Mouse (Mus musculus) intestine, embryonic 14.5 days (tissue): Measurements from ENCODE around the gene Tmem164. TPM values are rescaled to one million over a fixed set of nuclear protein-coding genes. Genes with fewer than 3 reads are reported as not detected.

Experiments used
- ATAC-seq: fragments of 200-750 bp; cut with Nextera tagmentation; replicated peaks from 2 replicates; pipeline ENCODE4 v1.8.0; 2017; ENCODE audit warnings: low read depth, moderate number of reproducible peaks, moderate TSS enrichment, moderate library complexity; ENCODE audit not compliant: low FRiP score, low TSS enrichment
- DNase-seq: peaks from one replicate; pipeline ENCODE4 v3.0.0-alpha.2; 2018; ENCODE audit warnings: low spot score
- H3K27ac ChIP-seq: fragments of 300-500 bp; sonication (generic); 2 replicates; pipeline ENCODE4 v1.5.1; 2014; ENCODE audit warnings: low read depth, mild to moderate bottlenecking, control low read depth
- H3K27me3 ChIP-seq: fragments of 300-500 bp; sonication (generic); replicated peaks from 2 replicates; pipeline ENCODE4 v1.6.1; 2014; ENCODE audit warnings: low read length, control low read depth; ENCODE audit not compliant: control insufficient read depth, insufficient read depth
- H3K36me3 ChIP-seq: fragments of 300-500 bp; sonication (generic); 2 replicates; pipeline ENCODE4 v1.6.1; 2014; ENCODE audit warnings: low read length, control low read depth; ENCODE audit not compliant: control insufficient read depth, insufficient read depth
- H3K4me1 ChIP-seq: fragments of 300-500 bp; sonication (generic); replicated peaks from 2 replicates; pipeline ENCODE4 v1.6.1; 2014; ENCODE audit warnings: low read length, control low read depth, mixed read lengths; ENCODE audit not compliant: control insufficient read depth, insufficient read depth
- H3K4me2 ChIP-seq: fragments of 300-500 bp; sonication (generic); 2 replicates; pipeline ENCODE4 v1.6.1; 2014; ENCODE audit warnings: low read length
- H3K4me3 ChIP-seq: fragments of 300-500 bp; sonication (generic); 2 replicates; pipeline ENCODE4 v1.5.1; 2014; ENCODE audit warnings: low read depth, low read length, control low read depth, mixed read lengths
- H3K9ac ChIP-seq: fragments of 300-500 bp; sonication (generic); 2 replicates; pipeline ENCODE4 v1.6.1; 2014; ENCODE audit warnings: mild to moderate bottlenecking, low read length
- H3K9me3 ChIP-seq: fragments of 300-500 bp; sonication (generic); 2 replicates; pipeline ENCODE4 v1.6.1; 2016; ENCODE audit warnings: low read length, control low read depth; ENCODE audit not compliant: control insufficient read depth
- WGBS: fragments of 180-500 bp; shearing (Covaris S2); extraction: QIAGEN DNeasy Blood & Tissue Kit; methylation state at CpG from one replicate; pipeline ENCODE4 v1.1.7; 2014; 5-methylcytosine and 5-hydroxymethylcytosine counted together
- polyA plus RNA-seq: library from polyadenylated mRNA; unstranded; fragments of >200 nt; fragmentation: Nextera tagmentation; extraction: Ambion mirVana; gene quantifications from 2 replicates; pipeline ENCODE4 v1.2.1, GENCODE M21; 2014

The Tmem164 gene
- polyA plus RNA-seq, 1 experiment from 2014 or later: 33.2 TPM

DNA sequence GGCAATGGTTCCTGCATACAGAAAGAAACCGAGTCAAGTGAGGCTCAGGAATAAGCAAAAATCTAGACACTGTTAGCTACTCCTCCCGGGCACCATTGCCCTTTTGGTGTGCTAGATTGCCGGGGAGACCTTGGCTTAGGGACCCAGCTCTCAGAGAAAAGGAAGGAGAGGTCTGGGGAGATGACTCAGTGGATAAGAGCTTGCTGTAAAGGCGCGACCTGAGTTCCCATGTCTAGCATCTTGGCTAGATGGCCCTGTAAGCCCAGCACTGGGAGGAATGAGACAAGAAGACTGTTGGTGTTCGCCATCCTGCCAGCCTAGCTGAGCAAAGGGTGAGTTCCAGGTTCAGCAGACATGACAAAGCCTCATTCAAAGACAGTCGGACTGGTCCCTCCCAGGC, 158.2 kb downstream of the Tmem164 start:
- Histone ChIP-seq H3K4me2 (no peak overlapping the region), H3K4me3 (no peak overlapping the region), H3K27me3 (0 out of 2 replicates have a peak, but pooled peaks cover 4% of the 10 kb centered on the region), H3K4me1 (no peaks in the 10 kb centered on the region), H3K9me3 (no peaks in the 10 kb centered on the region), H3K27ac (no peak overlapping the region), H3K9ac (no peak overlapping the region), H3K36me3 (peaks cover 10% of the 10 kb centered on the region; the same call in 1 of the 2 replicates)
- ATAC-seq (no peak), DNase-seq (no peak)
- 84% methylated on average over 7 of the region's 7 CpGs for WGBS

DNA sequence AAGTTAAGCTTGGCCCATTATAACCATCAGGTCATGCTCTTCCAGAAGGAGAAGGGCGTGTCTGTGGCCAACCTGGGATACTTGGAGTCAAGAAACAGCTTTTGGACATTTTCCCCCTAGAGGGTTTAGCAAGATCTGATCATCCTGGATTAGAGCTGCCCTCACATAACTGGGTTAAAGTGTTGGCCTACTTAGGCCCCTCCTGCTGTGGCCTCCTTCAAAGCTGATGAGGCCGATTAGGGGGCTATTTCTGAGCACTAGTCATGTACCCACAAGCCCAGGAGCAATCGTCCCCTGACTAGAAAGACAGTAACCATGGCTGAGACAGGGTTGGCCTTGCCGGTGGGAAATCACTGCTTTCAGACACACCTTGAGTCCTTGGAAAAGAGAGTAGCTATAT, 160.7 kb downstream of the Tmem164 start:
- H3K4me2 ChIP-seq: no peak overlapping the region
- no peak overlapping the region for H3K27ac ChIP-seq
- ATAC-seq: no peak
- peaks cover 4% of the 10 kb centered on the region; the same call in 1 of the 2 replicates for H3K36me3 ChIP-seq
- no peaks in the 10 kb centered on the region for H3K27me3 ChIP-seq
- H3K9ac ChIP-seq: no peak overlapping the region
- no peaks in the 10 kb centered on the region for H3K9me3 ChIP-seq
- DNase-seq: no peak
- WGBS: 89% methylated on average over 4 of the region's 4 CpGs
- H3K4me1 ChIP-seq: no peaks in the 10 kb centered on the region
- H3K4me3 ChIP-seq: no peak overlapping the region

DNA sequence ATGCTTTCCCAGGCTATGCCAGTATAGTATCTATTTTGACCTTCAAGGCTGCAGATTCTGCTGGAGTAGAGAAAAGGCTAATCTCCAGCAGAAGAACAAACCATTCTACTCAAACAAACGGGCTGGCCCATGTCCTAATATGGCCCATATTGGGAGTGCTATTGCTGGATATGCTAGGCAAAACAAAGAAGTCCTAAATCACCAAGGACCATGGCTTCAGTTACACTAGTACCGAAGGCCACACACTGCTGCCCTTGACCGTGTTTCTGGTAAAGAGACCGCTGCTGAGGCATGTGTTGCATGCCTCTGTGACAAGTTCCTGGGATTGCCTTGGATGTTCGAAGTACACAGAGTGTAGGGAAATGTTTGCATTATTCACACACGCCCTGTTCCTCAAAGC, 165.1 kb downstream of the Tmem164 start:
- no peaks in the 10 kb centered on the region for H3K9me3 ChIP-seq

DNA sequence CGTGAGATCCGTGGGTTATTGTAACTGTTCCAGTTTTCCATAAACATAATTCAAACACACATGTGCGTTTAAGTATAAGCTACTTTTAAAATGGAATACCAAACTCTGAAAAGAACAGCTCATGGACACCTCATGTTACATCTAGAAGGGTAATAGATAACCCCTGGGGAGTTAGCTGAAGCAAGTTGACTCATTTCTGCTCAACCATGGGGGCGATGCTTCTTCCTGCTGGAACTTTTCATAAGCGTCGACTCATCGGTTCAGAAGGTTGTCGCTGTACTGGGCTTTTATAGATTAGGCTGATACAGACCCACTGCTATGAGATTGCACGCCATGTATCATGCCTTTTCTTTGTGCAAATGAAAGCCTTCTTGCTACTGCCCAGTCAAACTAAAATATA, 166.8 kb downstream of the Tmem164 start:
- no peaks in the 10 kb centered on the region for H3K4me1 ChIP-seq
- H3K27me3 ChIP-seq: no peaks in the 10 kb centered on the region
- ATAC-seq (no peak), DNase-seq (no peak)
- H3K9ac ChIP-seq: no peak overlapping the region
- H3K36me3 ChIP-seq: no peaks in the 10 kb centered on the region
- H3K9me3 ChIP-seq: no peaks in the 10 kb centered on the region
- 93% methylated on average over 9 of the region's 9 CpGs for WGBS
- H3K4me3 ChIP-seq: no peak overlapping the region
- no peak overlapping the region for H3K4me2 ChIP-seq
- H3K27ac ChIP-seq: no peak overlapping the region

More for the DNA sequence above, 165.1 kb downstream of the Tmem164 start:
- Histone ChIP-seq H3K27ac (no peak overlapping the region), H3K4me1 (no peaks in the 10 kb centered on the region), H3K27me3 (no peaks in the 10 kb centered on the region), H3K9ac (no peak overlapping the region), H3K4me3 (no peak overlapping the region), H3K36me3 (peaks cover 4% of the 10 kb centered on the region; the same call in 1 of the 2 replicates), H3K4me2 (no peak overlapping the region)
- DNase-seq (no peak), ATAC-seq (no peak)
- WGBS: 80% methylated on average over 6 of the region's 6 CpGs

DNA sequence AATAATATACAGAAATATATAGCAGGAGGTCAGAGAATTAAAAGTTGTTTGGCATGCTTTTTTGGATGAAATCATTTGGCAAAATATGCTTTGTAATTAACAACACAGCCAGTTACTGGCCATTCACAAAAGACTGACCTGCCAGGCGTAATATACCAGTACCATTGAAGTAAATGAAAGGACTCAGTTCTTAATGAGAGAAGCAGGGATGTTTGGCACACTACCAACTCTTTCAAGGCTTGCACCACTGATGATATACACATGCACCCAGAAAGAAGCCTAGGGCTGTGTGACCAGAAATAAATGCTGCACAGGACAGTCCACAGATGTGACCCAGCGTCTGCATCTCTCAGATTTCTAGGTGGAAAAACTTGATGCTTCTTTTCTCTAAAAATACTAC, 188.6 kb downstream of the Tmem164 start:
- no peak overlapping the region for H3K4me2 ChIP-seq
- no peak overlapping the region for H3K4me3 ChIP-seq
- no peaks in the 10 kb centered on the region for H3K36me3 ChIP-seq
- no peak for DNase-seq
- no peak overlapping the region for H3K27ac ChIP-seq
- H3K4me1 ChIP-seq: no peaks in the 10 kb centered on the region
- no peak for ATAC-seq
- WGBS: 74% methylated on average over 2 of the region's 2 CpGs
- H3K27me3 ChIP-seq: no peaks in the 10 kb centered on the region
- no peak overlapping the region for H3K9ac ChIP-seq
- no peaks in the 10 kb centered on the region for H3K9me3 ChIP-seq

DNA sequence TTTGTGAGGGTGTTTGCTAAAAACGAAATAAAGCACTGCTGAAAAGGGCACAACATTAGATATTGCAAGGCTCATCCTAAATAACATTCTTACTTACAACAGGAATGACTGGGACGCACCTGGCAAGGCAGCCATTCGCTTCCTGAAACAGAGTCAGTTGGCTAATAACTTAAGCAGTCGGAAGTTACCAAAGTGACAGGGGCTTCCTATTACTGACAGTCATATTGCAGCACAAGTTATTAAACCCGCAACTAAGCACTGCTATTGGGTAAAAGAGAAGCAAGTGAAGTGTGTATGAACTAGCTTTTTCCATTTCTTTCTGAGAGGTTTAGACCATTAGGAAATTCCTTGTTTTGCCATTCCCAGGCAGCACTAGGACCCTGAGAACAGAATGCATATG, 201.0 kb downstream of the Tmem164 start:
- H3K9me3 ChIP-seq: no peaks in the 10 kb centered on the region
- H3K27ac ChIP-seq: no peak overlapping the region
- 93% methylated on average over 5 of the region's 5 CpGs for WGBS
- H3K36me3 ChIP-seq: no peaks in the 10 kb centered on the region
- no peak overlapping the region for H3K4me2 ChIP-seq
- H3K4me1 ChIP-seq: no peaks in the 10 kb centered on the region
- no peak for ATAC-seq
- no peak for DNase-seq
- no peak overlapping the region for H3K4me3 ChIP-seq
- no peak overlapping the region for H3K9ac ChIP-seq
- no peaks in the 10 kb centered on the region for H3K27me3 ChIP-seq

DNA sequence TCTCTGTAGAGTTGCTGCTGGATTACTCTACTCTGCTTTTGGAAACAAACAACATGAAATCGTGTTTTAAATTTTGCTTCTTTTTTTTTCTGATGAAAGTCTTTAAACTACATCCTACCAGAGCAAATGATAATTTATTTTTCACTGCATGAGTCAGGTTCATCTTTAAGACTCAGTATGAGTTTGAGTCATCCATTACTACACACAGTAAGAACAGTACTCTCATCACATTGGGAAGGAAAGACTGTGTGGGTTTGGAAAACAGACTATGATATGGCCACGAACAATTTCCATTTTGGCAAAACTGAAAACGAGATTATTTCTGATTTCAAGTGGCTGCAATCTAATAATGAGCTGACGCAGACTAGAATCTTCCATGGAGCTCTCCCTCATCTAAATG, 202.4 kb downstream of the Tmem164 start:
- no peaks in the 10 kb centered on the region for H3K9me3 ChIP-seq
- H3K36me3 ChIP-seq: no peaks in the 10 kb centered on the region
- no peak overlapping the region for H3K9ac ChIP-seq
- H3K27me3 ChIP-seq: no peaks in the 10 kb centered on the region
- H3K4me2 ChIP-seq: no peak overlapping the region
- ATAC-seq (no peak), DNase-seq (no peak)
- no peaks in the 10 kb centered on the region for H3K4me1 ChIP-seq
- H3K27ac ChIP-seq: no peak overlapping the region
- 89% methylated on average over 4 of the region's 4 CpGs for WGBS
- H3K4me3 ChIP-seq: no peak overlapping the region

DNA sequence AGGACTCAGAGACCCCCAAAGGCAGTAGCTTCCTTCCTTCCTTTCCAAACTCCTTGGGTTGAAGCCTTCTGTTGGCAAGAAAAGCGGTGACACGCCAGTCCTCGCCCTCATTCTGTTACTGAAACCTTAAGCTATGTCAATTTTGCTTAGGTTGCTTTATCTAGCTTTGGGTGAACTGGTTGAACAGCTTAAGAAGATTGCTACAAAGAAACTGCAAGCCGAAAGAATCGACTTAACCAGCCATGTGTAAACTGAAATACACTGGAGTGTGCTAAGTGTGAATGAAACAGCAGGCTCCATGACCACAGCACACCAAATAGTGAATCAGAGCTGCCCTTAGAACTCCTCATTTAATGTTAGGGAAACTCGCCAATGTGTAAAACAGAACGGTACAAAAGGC, 204.8 kb downstream of the Tmem164 start:
- DNase-seq: no peak
- ATAC-seq: no peak
- Histone ChIP-seq H3K27ac (no peak overlapping the region), H3K9ac (no peak overlapping the region), H3K4me3 (no peak overlapping the region), H3K27me3 (no peaks in the 10 kb centered on the region), H3K4me2 (no peak overlapping the region), H3K4me1 (no peaks in the 10 kb centered on the region), H3K9me3 (no peaks in the 10 kb centered on the region), H3K36me3 (no peaks in the 10 kb centered on the region)
- WGBS: 91% methylated on average over 7 of the region's 7 CpGs
